Mouse (Mus musculus) v-Abl transformed pro-B cells (cell line): Measurements from ENCODE around the gene Fsd1.

Source experiments
- in situ Hi-C, 2 experiments: fragments of 400-800 bp; cut with MboI; formaldehyde crosslinking; loops; one replicate each; pipeline ENCODE4 v1.15.1; 2025; ENCODE audit not compliant: unreplicated experiment in 2 of 2

Fsd1 gene

GRCm38 (mm10) chr17:56006956-56007355, 20.6 kb downstream of the Fsd1 start:
- in situ Hi-C loops = no loop called here

GRCm38 (mm10) chr17:56007444-56008355, 21.4 kb downstream of the Fsd1 start:
- in situ Hi-C loops = no loop called here

GRCm38 (mm10) chr17:56008356-56009087, 22.2 kb downstream of the Fsd1 start:
- in situ Hi-C loops = no loop called here

GRCm38 (mm10) chr17:56009088-56009961, 23.0 kb downstream of the Fsd1 start:
- in situ Hi-C loops = no loop called here

- in situ Hi-C loops = loop anchor here (5.0 to 10.0 kb wide), 2 partner anchors 38 to 305 kb away; partner anchors contain the start of gene Shd (in 1 of the 2)
These were observed 23.6 kb downstream of the Fsd1 start for GRCm38 (mm10) chr17:56009962-56010240.

GRCm38 (mm10) chr17:56010255-56010654, 23.9 kb downstream of the Fsd1 start:
- in situ Hi-C loops = loop anchor here (5.0 to 10.0 kb wide), 2 partner anchors 38 to 305 kb away; partner anchors contain the start of gene Shd (in 1 of the 2)

GRCm38 (mm10) chr17:56010681-56011080, 24.4 kb downstream of the Fsd1 start:
- in situ Hi-C loops = loop anchor here (5.0 to 10.0 kb wide), 2 partner anchors 38 to 306 kb away; partner anchors contain the start of gene Shd (in 1 of the 2)

- in situ Hi-C loops = loop anchor here (5.0 to 10.0 kb wide), 2 partner anchors 39 to 307 kb away; partner anchors contain the start of gene Shd (in 1 of the 2)
These were observed 25.1 kb downstream of the Fsd1 start for GRCm38 (mm10) chr17:56011441-56011840.

- in situ Hi-C loops = loop anchor here (10.0 kb wide), 1 partner anchor 310 kb away; no protein-coding TSS in a partner anchor
These were observed 29.0 kb downstream of the Fsd1 start for GRCm38 (mm10) chr17:56015293-56015692.

GRCm38 (mm10) chr17:56016382-56016781, 30.1 kb downstream of the Fsd1 start:
- in situ Hi-C loops = loop anchor here (10.0 kb wide), 1 partner anchor 312 kb away; no protein-coding TSS in a partner anchor

- in situ Hi-C loops = loop anchor here (10.0 kb wide), 1 partner anchor 312 kb away; no protein-coding TSS in a partner anchor
These were observed 30.8 kb downstream of the Fsd1 start for GRCm38 (mm10) chr17:56016793-56017785.

GRCm38 (mm10) chr17:56017848-56018247, 31.5 kb downstream of the Fsd1 start:
- in situ Hi-C loops = loop anchor here (10.0 kb wide), 1 partner anchor 313 kb away; no protein-coding TSS in a partner anchor

- in situ Hi-C loops = loop anchor here (10.0 kb wide), 1 partner anchor 314 kb away; no protein-coding TSS in a partner anchor
These were observed 32.2 kb downstream of the Fsd1 start for GRCm38 (mm10) chr17:56018347-56019131.

- in situ Hi-C loops = no loop called here
These were observed 34.2 kb downstream of the Fsd1 start for GRCm38 (mm10) chr17:56020400-56021084.

GRCm38 (mm10) chr17:56021161-56021910, 35.0 kb downstream of the Fsd1 start:
- in situ Hi-C loops = no loop called here

GRCm38 (mm10) chr17:56022131-56022988, 36.1 kb downstream of the Fsd1 start:
- in situ Hi-C loops = no loop called here
